Mouse (Mus musculus) heart, adult 2 months (tissue): ENCODE data around the gene Scarf1. TPM values are rescaled to one million over a fixed set of nuclear protein-coding genes. Genes with fewer than 3 reads are reported as not detected.
A peak's percentile ranks its signal among the peaks of the same experiment; 100 is the strongest.

Experiments used
- DNase-seq, 2 experiments: peaks; one replicate each; pipeline ENCODE4 v3.0.0; 2021
- H3K27ac ChIP-seq: fragments of 200-600 bp; 2 replicates; pipeline ENCODE4 v1.8.1; 2022
- H3K27me3 ChIP-seq: fragments of 200-500 bp; 2 replicates; pipeline ENCODE4 v1.6.1; 2012; ENCODE audit warnings: mild to moderate bottlenecking, low read length, inconsistent platforms, mixed read lengths; ENCODE audit not compliant: control insufficient read depth, insufficient read depth
- H3K36me3 ChIP-seq: fragments of 200-500 bp; 2 replicates; pipeline ENCODE4 v1.6.1; 2012; ENCODE audit warnings: low read length, inconsistent platforms; ENCODE audit not compliant: control insufficient read depth, insufficient read depth
- H3K4me1 ChIP-seq: fragments of 200-500 bp; 2 replicates; pipeline ENCODE4 v1.6.1; 2011; ENCODE audit warnings: low read length; ENCODE audit not compliant: control insufficient read depth, insufficient read depth
- H3K4me3 ChIP-seq: fragments of 200-600 bp; 2 replicates; pipeline ENCODE4 v1.8.1; 2022
- H3K79me2 ChIP-seq: fragments of 200-500 bp; replicated peaks from 2 replicates; pipeline ENCODE4 v1.6.1; 2012; ENCODE audit warnings: mild to moderate bottlenecking, inconsistent platforms, low read length, moderate library complexity, mixed read lengths; ENCODE audit not compliant: control insufficient read depth, insufficient read depth
- H3K9ac ChIP-seq: fragments of 200-500 bp; 2 replicates; pipeline ENCODE4 v1.6.1; 2012; ENCODE audit warnings: low read depth, mild to moderate bottlenecking, control low read depth, inconsistent platforms, low read length, mixed read lengths
- CTCF ChIP-seq: fragments of 200-600 bp; IDR thresholded peaks from 2 replicates; pipeline ENCODE4 v1.8.1; 2022; ENCODE audit warnings: antibody characterized with exemption, mild to moderate bottlenecking, moderate library complexity
- EP300 ChIP-seq: fragments of 200-500 bp; IDR thresholded peaks from 2 replicates; pipeline ENCODE4 v1.6.1; 2011; ENCODE audit warnings: low read depth, low read length, control low read depth; ENCODE audit not compliant: insufficient read depth
- POLR2A ChIP-seq: fragments of 200-500 bp; IDR thresholded peaks from 2 replicates; pipeline ENCODE4 v1.6.1; 2011; ENCODE audit warnings: mild to moderate bottlenecking, low read depth, low read length, control low read depth; ENCODE audit not compliant: insufficient read depth
- WGBS: fragments of 180-500 bp; shearing (Covaris S2); methylation state at CpG from one replicate; pipeline ENCODE4 v1.1.7; 2018; 5-methylcytosine and 5-hydroxymethylcytosine counted together
- intact Hi-C: fragments of 180-260 bp; cut with DNase I; formaldehyde crosslinking; loops from one replicate; pipeline ENCODE4 v1.15.1; 2025
- polyA plus RNA-seq: library from polyadenylated mRNA; depleted of rRNA; stranded (reverse); fragments of >200 nt; gene quantifications from 2 replicates; pipeline ENCODE4 v1.2.3, GENCODE M21; 2012
- total RNA-seq, 2 experiments: library from RNA; stranded (reverse); gene quantifications; 2 replicates each; pipeline ENCODE4 v1.2.3; 2021

Scarf1 gene
- total and polyA plus RNA-seq, 3 experiments, result 7.6 to 18.1 (median 8.5) TPM

GRCm38 (mm10) chr11:75559870-75560504 is 46.6 kb downstream of the Scarf1 start:
- Histone ChIP-seq H3K4me3 (no peak overlapping the region), H3K27me3 (no peaks in the 10 kb centered on the region), H3K27ac (no peak overlapping the region), H3K4me1 (peaks cover 10% of the 10 kb centered on the region), H3K36me3 (no peaks in the 10 kb centered on the region), H3K79me2 (no peaks in the 10 kb centered on the region), H3K9ac (no peak overlapping the region)
- DNase-seq, result no peak
- intact Hi-C loops, result no loop called here
- 90% methylated on average over 8 of the region's 8 CpGs for WGBS
- no peak for TF ChIP-seq CTCF
- no peak for TF ChIP-seq POLR2A
- no peak for TF ChIP-seq EP300

GRCm38 (mm10) chr11:75560530-75561409 is 47.4 kb downstream of the Scarf1 start:
- DNase-seq, result no peak
- intact Hi-C loops, result no loop called here
- TF ChIP-seq EP300 (no peak), CTCF (no peak), POLR2A (no peak)
- Histone ChIP-seq H3K9ac (no peak overlapping the region), H3K4me3 (no peak overlapping the region), H3K4me1 (peaks cover 14% of the 10 kb centered on the region), H3K27ac (no peak overlapping the region), H3K79me2 (no peaks in the 10 kb centered on the region), H3K27me3 (no peaks in the 10 kb centered on the region), H3K36me3 (no peaks in the 10 kb centered on the region)
- WGBS, result 83% methylated on average over 14 of the region's 14 CpGs

- H3K36me3 ChIP-seq, result no peaks in the 10 kb centered on the region
- peaks cover 18% of the 10 kb centered on the region for H3K4me1 ChIP-seq
- no peak overlapping the region for H3K9ac ChIP-seq
- H3K4me3 ChIP-seq, result no peak overlapping the region
- 88% methylated on average over 5 of the region's 5 CpGs for WGBS
- H3K27ac ChIP-seq, result no peak overlapping the region
- intact Hi-C loops, result no loop called here
- TF ChIP-seq CTCF (no peak), EP300 (no peak), POLR2A (no peak)
- DNase-seq, result no peak
- no peaks in the 10 kb centered on the region for H3K79me2 ChIP-seq
- H3K27me3 ChIP-seq, result no peaks in the 10 kb centered on the region
Measured at GRCm38 (mm10) chr11:75561410-75561791, 48.1 kb downstream of the Scarf1 start.

GRCm38 (mm10) chr11:75562840-75563239 is 49.5 kb downstream of the Scarf1 start:
- Histone ChIP-seq H3K9ac (no peak overlapping the region), H3K36me3 (no peaks in the 10 kb centered on the region), H3K27ac (no peak overlapping the region), H3K4me3 (no peak overlapping the region), H3K27me3 (no peaks in the 10 kb centered on the region), H3K79me2 (no peaks in the 10 kb centered on the region), H3K4me1 (peaks cover 18% of the 10 kb centered on the region)
- WGBS, result 91% methylated on average over 8 of the region's 8 CpGs
- no peak for DNase-seq
- intact Hi-C loops, result no loop called here
- TF ChIP-seq EP300, result no peak

GRCm38 (mm10) chr11:75563851-75564548 is 50.7 kb downstream of the Scarf1 start:
- Histone ChIP-seq H3K9ac (peak overlapping the region; percentile 25), H3K27me3 (no peaks in the 10 kb centered on the region), H3K79me2 (no peaks in the 10 kb centered on the region), H3K36me3 (no peaks in the 10 kb centered on the region), H3K4me3 (no peak overlapping the region), H3K4me1 (peaks cover 18% of the 10 kb centered on the region), H3K27ac (peak overlapping the region; percentile 77)
- no peak for TF ChIP-seq EP300
- TF ChIP-seq CTCF, result no peak
- no peak for TF ChIP-seq POLR2A
- DNase-seq, result peak; percentile 68 to 75
- intact Hi-C loops, result no loop called here
- 26% methylated on average over 18 of the region's 18 CpGs for WGBS

- H3K9ac ChIP-seq, result no peak overlapping the region
- peak overlapping the region; percentile 68 for H3K27ac ChIP-seq
- H3K36me3 ChIP-seq, result no peaks in the 10 kb centered on the region
- TF ChIP-seq CTCF (no peak), EP300 (peak; percentile 80; the same call in 1 of the 2 replicates), POLR2A (no peak)
- DNase-seq, result peak; percentile 72 to 87
- H3K27me3 ChIP-seq, result no peaks in the 10 kb centered on the region
- no peaks in the 10 kb centered on the region for H3K79me2 ChIP-seq
- WGBS, result 42% methylated on average over 2 of the region's 2 CpGs
- intact Hi-C loops, result no loop called here
- H3K4me3 ChIP-seq, result no peak overlapping the region
- peaks cover 18% of the 10 kb centered on the region for H3K4me1 ChIP-seq
Measured at GRCm38 (mm10) chr11:75565849-75566248, 52.5 kb downstream of the Scarf1 start.
